Mouse (Mus musculus): ENCODE results near the gene Rhbdd2.

DNA sequence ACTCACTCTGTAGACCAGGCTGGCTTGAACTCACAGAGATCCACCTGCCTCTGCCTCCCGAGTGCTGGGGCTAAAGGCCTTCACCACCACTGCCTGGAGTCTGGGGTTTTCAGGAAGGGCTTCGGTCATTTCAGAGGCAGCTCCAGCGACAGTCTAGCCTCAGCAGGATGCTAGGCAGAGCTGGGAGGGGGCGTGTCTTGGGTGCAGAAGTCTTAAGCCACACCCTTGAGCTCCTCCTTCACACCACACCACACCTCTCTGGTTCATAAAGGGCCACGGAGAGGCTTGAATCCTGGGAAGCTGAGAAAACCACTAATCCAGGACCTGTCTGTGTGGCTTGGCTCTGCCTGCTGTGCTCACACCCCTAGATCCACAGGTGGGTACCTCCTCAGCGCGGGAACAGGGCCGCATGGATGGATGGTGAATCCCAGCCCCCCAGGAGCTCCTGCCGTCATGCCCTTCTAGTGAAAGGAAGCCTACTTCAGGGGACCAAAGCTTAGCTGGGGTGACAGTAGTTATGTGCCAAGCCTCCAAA lies 37.4 kb downstream of the Rhbdd2 start, which contains the start of gene Por:
- no peak for TF ChIP-seq CTCF (IDR thresholded peaks at IDR 0.05; ENCODE audit: low read depth)
- TF ChIP-seq EP300 (optimal IDR thresholded peaks at IDR 0.05): no peak

Measured in stomach, postnatal 0 days (tissue).